Mouse (Mus musculus) ES-Bruce4 (cell line): ENCODE measurements around the gene Hapln2. TPM values are rescaled to one million over a fixed set of nuclear protein-coding genes. Genes with fewer than 3 reads are reported as not detected.

ENCODE experiments used
- H3K27ac ChIP-seq: 2 replicates; pipeline ENCODE4 v1.5.1; 2012; ENCODE audit warnings: low read length, inconsistent platforms; ENCODE audit not compliant: insufficient read depth
- H3K27me3 ChIP-seq: 2 replicates; pipeline ENCODE4 v1.6.1; 2012; ENCODE audit warnings: mild to moderate bottlenecking, low read length, inconsistent platforms; ENCODE audit not compliant: control insufficient read depth, poor library complexity, insufficient read depth, severe bottlenecking
- H3K36me3 ChIP-seq: 2 replicates; pipeline ENCODE4 v1.6.1; 2012; ENCODE audit warnings: inconsistent platforms, mild to moderate bottlenecking, low read length, moderate library complexity; ENCODE audit not compliant: control insufficient read depth, poor library complexity, insufficient read depth, severe bottlenecking
- H3K4me1 ChIP-seq: one replicate; pipeline ENCODE4 v1.8.1; 2011; ENCODE audit warnings: low read length; ENCODE audit not compliant: control insufficient read depth, insufficient read depth
- H3K4me3 ChIP-seq: 2 replicates; pipeline ENCODE4 v1.5.1; 2011; ENCODE audit warnings: low read depth, mild to moderate bottlenecking, low read length
- H3K9ac ChIP-seq: 2 replicates; pipeline ENCODE4 v1.6.1; 2012; ENCODE audit warnings: low read depth, mild to moderate bottlenecking, inconsistent platforms; ENCODE audit not compliant: poor library complexity, severe bottlenecking
- H3K9me3 ChIP-seq: replicated peaks from 2 replicates; pipeline ENCODE4 v1.6.1; 2012; ENCODE audit warnings: mild to moderate bottlenecking, low read length, inconsistent platforms; ENCODE audit not compliant: control insufficient read depth, poor library complexity, insufficient read depth, severe bottlenecking
- CTCF ChIP-seq: IDR thresholded peaks from one replicate; pipeline ENCODE4 v1.8.1; 2011; ENCODE audit warnings: low read depth, low read length
- EP300 ChIP-seq: IDR thresholded peaks from 2 replicates; pipeline ENCODE4 v1.6.1; 2011; ENCODE audit warnings: low read depth, low read length; ENCODE audit not compliant: insufficient read depth
- POLR2A ChIP-seq: IDR thresholded peaks from one replicate; pipeline ENCODE4 v1.8.1; 2011; ENCODE audit warnings: low read length; ENCODE audit not compliant: insufficient read depth
- polyA plus RNA-seq: library from polyadenylated mRNA; stranded (reverse); fragments of >200 nt; gene quantifications from 2 replicates; pipeline ENCODE4 v1.2.4, GENCODE M21; 2011; ENCODE audit warnings: low read depth; ENCODE audit not compliant: missing spikeins, insufficient read depth, insufficient read length

Gene Hapln2
- polyA plus RNA-seq, 1 experiment, result not detected

DNA sequence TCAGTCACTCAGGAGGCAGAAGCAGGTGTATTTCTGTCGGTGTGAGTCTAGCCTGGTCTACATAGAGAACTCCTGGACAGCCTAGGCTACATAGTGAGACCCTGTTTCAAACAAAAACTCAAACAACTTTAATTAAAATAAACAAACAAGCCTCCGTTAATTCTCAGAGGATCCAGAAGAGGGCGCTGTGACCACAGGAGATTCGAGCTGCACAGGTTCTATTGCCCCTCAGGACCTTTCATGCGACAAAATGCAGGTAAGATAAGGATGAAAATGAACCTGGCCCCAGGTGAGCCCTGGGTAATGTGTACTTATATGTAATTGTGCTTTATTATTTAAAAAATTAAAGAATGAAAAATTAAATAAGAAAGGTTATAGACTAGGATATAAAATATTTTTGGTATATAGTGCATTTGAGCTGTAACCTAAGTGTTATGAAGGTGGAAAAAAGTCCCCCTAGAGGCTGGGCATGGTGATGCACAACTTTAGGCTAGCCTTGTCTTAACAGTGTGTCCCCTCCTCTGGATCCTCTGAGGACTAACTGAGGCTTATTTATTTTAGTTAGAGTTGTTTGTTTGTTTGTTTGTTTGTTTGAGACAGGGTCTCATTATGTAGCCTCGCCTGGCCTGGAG, 16.6 kb downstream of the Hapln2 start:
- Histone ChIP-seq H3K36me3 (no peaks in the 10 kb centered on the region), H3K27me3 (no peaks in the 10 kb centered on the region), H3K27ac (no peak overlapping the region), H3K9ac (no peak overlapping the region), H3K9me3 (no peaks in the 10 kb centered on the region), H3K4me1 (no peaks in the 10 kb centered on the region), H3K4me3 (no peak overlapping the region)
- TF ChIP-seq POLR2A, result no peak
- peak; percentile 62 for TF ChIP-seq CTCF

DNA sequence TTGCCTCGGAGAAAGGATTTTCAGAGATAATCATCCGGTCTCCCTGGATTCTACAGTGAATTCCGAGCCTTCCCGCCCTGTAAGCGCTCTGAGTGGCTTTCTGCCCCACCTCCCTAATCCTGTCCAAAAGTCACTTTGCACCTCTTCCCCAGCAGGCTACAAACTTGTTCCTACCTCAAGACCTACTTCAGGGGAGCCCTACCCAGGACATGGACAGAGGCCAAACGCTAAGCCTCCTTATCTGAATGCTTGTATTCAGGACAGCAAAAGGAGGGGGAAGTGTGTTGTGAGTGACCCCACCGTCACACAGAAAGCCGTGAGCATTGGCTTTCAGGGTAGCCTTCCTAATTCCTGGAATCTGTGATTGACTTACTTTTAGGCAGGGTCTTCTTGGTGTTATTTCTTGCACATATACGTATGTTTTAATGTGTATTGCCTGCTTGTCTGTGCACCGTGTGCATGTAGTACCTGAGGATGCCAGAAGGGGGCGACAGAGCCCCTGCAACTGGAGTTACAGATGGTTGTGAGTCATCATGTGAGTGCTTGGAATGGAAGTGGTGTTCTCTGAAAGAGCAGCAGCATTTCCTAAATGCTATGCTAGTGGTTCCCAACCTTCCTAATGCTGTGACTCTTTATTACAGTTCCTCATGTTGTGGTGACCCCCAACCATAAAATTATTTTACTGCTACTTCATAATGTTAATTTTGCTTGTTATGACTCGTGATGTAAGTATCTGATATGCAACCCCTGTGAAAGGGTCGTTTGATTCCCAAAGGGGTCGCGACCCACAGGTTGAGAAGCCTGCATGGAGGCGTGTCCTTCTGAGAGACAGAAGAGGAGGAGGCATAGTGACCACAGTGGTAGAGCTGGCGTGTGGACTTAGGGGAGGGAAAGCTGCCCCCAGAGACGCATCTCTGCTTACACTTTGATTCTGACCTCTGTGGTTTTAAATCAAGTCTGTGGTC, 21.3 kb downstream of the Hapln2 start:
- H3K9ac ChIP-seq, result no peak overlapping the region
- H3K27me3 ChIP-seq, result no peaks in the 10 kb centered on the region
- H3K9me3 ChIP-seq, result no peaks in the 10 kb centered on the region
- H3K27ac ChIP-seq, result no peak overlapping the region
- no peak overlapping the region for H3K4me3 ChIP-seq
- TF ChIP-seq CTCF, result peak; percentile 66
- no peak for TF ChIP-seq EP300
- no peaks in the 10 kb centered on the region for H3K36me3 ChIP-seq
- H3K4me1 ChIP-seq, result no peaks in the 10 kb centered on the region

DNA sequence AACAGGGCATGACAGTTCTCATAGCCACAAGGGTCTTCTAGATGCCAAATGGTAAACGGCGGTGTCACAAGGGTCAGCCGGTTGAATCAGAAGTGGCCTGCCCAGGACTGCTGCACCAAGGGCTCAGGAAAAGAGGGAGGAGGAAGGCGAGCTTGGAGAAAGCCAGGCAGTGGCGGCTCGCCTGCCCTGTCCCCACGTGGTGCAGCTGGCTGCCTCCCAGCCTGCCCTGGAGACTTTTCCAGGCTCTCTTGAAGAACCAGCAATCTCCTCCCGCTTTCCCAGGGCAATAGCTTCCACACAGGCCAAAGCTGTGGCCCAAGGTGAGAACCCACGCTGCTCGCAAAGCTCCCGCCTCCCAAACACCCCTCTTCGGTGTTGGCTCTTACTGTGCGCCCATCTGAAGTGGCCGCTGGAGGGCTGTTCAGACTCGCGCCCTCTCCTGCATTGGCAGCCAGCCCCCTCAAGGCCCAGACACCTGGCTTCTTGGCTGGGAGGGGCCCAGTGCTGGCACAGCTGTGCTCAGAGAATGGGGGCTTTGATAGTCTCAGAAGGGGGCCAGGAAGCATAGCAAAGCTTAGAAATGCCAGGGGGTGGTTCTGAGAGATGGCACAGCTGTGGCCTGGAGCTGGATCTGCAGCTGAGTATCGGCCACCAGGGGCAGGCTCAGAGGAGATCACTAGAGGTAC, 24.9 kb downstream of the Hapln2 start:
- TF ChIP-seq CTCF, result peak; percentile 10
- no peak for TF ChIP-seq EP300
- peaks cover 1% of the 10 kb centered on the region for H3K4me1 ChIP-seq
- H3K27me3 ChIP-seq, result peaks cover 16% of the 10 kb centered on the region
- H3K9me3 ChIP-seq, result no peaks in the 10 kb centered on the region
- H3K27ac ChIP-seq, result no peak overlapping the region
- no peaks in the 10 kb centered on the region for H3K36me3 ChIP-seq
- peak overlapping the region; percentile 27 for H3K4me3 ChIP-seq
- no peak overlapping the region for H3K9ac ChIP-seq

DNA sequence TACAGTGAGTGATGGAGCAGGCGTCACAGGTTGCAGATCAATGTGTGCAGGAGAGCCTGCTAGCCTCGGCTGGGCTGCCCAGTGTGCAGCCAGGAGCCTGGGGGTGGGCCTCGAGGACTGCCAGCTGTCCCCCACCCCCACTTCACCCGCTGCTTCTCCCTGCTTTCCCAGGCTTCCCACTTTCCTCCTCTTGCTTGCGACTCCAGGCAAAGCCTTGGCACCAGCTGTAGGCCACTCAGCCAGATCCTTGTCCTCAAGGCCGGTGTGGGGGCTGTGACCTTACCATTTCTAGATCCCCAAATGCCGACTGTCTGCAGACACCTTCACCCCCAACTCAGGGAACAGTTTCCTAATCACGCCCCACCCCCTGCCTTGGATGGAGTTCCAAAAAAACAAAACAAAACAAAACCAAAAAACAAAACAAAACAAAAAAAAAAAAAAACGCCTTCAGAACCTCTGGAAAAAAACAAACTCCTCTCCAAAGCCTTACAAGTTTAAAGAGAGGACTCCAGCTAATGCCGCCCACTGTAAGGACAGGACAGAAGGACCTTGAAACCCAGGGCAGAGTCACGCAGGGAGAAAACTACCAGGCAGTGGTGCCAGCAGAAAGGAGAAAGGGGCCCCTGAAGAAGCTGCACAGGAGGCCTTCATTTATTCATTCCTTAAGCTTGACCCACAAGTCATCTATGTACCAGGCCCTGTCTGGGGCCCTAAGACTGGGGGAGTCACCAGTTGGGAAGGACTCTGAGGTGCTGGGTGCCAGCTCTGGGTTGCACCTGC, 26.4 kb downstream of the Hapln2 start:
- peak overlapping the region; percentile 53 for H3K9ac ChIP-seq
- TF ChIP-seq CTCF (no peak), POLR2A (no peak), EP300 (no peak)
- no peaks in the 10 kb centered on the region for H3K9me3 ChIP-seq
- H3K27ac ChIP-seq, result no peak overlapping the region
- peaks cover 1% of the 10 kb centered on the region for H3K4me1 ChIP-seq
- H3K36me3 ChIP-seq, result no peaks in the 10 kb centered on the region
- peak overlapping the region; percentile 64 for H3K4me3 ChIP-seq
- peaks cover 16% of the 10 kb centered on the region for H3K27me3 ChIP-seq

DNA sequence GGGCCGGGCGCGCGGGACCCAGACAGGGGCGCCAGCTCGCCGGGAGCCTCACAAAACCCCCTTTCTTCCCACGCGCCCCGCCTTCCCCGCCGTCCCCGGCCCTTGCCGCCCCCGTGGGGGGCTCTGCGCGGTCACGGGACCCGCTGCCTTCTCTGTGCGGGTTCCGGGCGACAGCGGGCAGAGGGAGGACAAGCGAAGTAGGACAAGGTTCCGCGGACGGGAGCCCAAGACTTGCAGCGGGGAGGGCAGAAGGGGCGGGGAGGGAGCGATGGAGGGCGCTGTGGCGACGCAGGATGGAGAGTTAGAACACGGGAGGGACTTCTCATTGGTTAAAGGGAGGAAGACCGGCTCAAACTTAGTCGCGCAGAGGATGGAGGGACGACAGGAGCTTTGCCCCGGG, 27.2 kb downstream of the Hapln2 start, which contains the start of gene Bcan:
Bcan (minus strand) TSS at position 50 of the 400 bp plus-strand sequence.
- TF ChIP-seq POLR2A, result no peak
- TF ChIP-seq EP300, result no peak
- TF ChIP-seq CTCF, result peak; percentile 36
- H3K36me3 ChIP-seq, result no peaks in the 10 kb centered on the region
- H3K4me1 ChIP-seq, result peaks cover 1% of the 10 kb centered on the region
- no peaks in the 10 kb centered on the region for H3K9me3 ChIP-seq
- no peak within 1 kb of the TSS for H3K27ac ChIP-seq
- H3K9ac ChIP-seq, result peak within 1 kb of the TSS; percentile 53
- H3K4me3 ChIP-seq, result peak within 1 kb of the TSS; percentile 64
- peaks cover 16% of the 10 kb centered on the region for H3K27me3 ChIP-seq
